Mouse (Mus musculus) ovary, adult 18-20 months (tissue): Measurements from ENCODE around the gene Slc35a5.
A peak's percentile ranks its signal among the peaks of the same experiment; 100 is the strongest.

ENCODE experiments used
- DNase-seq: peaks from one replicate; pipeline ENCODE4 v3.0.0; 2022; ENCODE audit warnings: low spot score, mixed read lengths

Gene Slc35a5

GRCm38 (mm10) chr16:45117200-45117599 is 41.3 kb downstream of the Slc35a5 start:
- no peak for DNase-seq

DNA sequence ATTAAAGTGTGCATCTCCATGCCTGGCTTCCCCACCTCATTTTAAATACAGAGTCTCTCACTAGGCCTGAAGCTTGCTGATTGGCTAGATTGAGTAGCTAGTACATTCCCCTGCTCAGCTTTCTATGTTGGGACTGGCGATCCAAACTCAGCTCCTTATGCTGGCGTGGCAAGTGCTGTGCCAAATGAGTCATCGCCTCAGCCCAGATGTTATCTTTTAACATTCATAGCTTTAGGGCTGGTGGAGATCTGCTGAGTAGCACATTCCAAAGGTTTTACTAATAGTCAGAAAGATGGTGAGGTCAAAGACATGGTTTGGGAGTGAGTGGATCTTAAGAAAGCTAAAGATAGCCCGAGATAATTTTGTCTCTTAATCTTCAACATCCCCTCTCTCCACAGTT is 48.0 kb downstream of the Slc35a5 start:
- DNase-seq, result peak; percentile 65

DNA sequence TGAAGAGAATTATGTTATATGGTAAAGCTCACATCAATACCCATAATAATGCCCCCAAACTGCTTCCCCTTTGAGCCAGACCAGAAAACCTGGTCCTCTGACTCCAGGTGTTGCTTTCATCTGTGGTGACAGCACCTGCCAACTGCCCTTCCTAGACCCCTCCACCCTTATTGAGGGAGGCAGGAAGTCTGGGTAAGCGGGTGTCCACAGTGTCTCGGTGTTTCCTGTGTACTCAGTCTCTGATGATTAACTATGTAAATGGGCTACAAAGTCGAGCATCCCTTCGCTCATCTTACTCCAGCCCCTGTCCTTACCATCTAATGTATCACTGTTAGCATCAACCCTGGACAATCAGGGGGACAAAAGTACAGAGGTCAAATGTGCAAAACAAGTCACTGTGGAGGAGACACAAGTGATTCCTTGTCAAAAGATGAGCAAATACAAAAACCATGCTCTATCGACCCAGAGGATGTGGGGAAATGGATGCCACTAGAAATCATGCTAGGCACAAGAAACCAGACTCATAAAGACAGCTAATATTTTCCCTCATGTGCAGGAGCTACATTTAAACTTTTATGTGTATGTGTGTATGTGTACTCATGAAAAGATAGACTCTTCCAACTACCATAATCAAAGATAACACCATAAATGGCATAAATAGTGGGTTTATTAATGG is 50.2 kb downstream of the Slc35a5 start:
- DNase-seq, result no peak

- no peak for DNase-seq
These were observed 53.5 kb downstream of the Slc35a5 start for GRCm38 (mm10) chr16:45104993-45105392.

DNA sequence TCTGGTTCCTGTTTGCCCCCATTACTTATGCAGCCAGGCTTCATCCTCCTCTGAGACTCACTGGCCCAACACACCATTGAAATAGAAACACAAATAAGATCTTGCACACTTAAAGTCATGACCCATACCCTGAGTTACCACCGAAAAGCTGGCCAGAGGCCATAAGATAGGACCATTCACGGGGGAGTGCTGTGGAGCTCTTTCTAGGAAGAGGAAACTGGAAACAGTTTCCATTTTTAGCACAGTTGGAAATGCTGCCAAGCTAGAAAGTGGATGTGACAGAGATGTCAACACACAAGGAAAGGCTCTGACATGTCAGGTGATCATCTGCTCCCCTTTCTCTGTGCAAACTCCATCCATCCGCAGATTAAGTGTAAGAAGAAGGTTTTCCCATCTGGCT is 57.6 kb downstream of the Slc35a5 start:
- no peak for DNase-seq

DNA sequence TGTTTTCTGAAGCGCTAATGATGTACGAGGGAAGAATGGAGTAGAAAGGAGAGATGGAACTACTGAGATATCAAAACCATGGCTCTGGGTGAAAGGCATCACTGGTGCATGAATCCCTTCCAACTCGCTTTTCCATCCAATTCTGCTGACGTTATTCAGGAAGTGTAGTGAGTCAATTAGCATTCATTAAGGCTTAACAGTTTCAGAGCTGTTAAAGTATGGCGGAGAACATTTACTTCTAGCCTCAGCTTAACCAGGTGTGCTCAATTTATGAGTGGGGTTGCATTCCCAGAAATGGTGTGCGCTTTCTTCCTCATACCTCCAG is 59.7 kb downstream of the Slc35a5 start:
- no peak for DNase-seq

GRCm38 (mm10) chr16:45098186-45098885 is 60.2 kb downstream of the Slc35a5 start:
- DNase-seq, result no peak

DNA sequence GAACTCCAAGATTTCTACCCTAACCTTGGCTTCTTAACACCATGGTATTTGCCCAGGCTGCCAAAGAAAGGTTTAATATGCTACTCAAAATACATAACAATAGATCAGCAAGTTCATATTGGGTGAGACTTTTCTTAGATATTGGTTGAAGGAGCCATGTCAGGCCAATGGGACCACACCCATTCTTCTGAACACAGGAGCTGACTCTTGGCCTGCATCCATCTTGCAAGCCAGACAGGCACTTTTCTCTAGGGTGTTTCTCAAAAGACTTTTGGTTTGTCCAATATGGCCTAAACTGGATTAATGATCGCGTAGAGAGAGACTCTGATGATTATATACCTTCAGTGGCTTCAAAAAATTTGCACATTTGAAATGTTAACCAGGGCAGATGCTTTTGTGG is 61.0 kb downstream of the Slc35a5 start:
- no peak for DNase-seq

DNA sequence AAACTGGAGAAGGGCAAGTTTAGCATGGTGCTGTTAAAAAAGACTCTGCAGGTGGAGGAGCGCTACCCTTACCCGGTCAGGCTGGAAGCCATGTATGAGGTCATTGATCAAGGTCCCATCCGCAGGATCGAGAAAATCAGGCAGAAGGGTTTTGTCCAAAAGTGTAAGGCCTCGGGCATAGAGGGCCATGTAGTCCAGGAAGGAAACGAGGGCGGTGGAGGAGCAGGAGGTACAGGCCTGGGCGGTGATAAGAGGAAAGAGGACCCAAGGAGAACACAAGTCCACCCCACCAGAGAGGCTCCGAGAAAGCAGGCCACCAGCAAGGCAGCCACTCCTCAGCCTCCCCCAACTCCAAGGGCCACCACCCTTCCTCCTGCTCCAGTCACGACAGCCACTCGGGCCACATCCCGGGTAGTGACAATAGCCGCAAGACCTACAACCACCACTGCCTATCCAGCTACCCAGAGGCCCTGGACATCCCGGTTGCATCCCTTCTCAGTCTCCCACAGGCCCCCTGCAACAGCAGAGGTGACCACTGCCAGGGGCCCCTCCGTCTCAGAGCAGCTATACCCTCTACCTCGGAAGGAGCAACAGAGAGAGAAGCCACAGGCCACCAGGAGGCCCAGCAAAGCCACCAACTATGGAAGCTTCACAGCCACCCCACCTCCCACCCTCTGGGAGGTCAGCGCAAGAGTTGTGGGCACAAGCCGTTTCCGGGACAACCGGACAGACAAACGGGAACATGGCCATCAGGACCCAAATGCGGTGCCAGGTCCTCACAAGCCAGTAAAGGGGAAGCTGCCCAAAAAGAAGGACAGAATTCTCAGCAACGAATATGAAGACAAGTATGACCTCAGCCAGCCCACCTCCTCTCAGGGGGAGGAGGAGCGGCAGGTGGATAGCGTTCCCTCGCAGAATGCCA is 62.7 kb downstream of the Slc35a5 start:
- DNase-seq, result no peak

DNA sequence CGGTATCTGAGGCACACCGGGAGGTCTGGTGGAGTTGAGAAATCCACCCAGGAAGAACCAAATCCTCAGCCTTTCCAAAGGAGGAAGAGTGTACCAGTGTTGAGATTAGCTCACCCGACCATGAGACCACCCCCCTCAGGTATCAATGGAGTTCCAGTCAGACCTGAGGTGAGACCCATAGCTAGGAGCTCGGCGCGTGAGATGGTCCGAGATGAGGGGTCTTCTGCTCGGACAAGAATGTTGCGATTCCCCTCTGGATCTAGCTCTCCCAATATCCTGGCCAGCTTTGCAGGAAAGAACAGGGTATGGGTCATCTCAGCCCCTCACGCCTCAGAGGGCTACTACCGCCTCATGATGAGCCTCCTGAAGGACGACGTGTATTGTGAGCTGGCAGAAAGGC is 63.5 kb downstream of the Slc35a5 start:
- no peak for DNase-seq

DNA sequence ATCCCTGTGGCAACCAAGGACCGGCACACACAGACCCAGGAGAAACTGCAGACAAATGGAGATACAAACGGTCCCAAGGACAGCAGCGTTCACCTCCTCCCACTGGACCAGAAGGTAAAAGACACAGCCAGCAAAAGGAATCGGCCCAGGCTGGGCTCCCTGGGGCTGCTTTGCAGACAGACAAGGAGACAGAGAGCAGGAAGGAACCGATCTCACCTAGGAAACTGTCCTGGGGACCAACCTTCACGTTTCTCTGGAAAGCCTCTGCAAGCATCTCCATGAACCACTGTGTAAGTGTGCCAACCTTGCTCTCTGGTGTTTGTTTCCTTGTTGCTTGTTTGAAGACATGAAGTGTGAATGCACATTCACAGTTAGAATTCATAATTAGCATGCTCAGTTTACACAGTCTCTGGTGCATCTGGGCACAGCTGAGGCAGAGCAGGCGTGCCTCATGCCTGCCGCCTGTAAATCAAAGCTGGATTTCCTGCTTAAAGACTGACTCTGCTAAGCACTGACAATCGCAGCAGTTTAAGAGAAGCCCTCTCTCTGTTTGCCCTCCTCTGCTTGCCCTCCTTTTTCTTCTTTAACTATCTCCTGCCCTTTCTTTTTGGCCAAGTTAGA is 64.3 kb downstream of the Slc35a5 start:
- no peak for DNase-seq

- DNase-seq, result no peak
These were observed 65.3 kb downstream of the Slc35a5 start, which contains the start of gene Ccdc80 for GRCm38 (mm10) chr16:45093137-45093731. Gene Ccdc80, plus strand, starts transcription at chr16:45093402.

GRCm38 (mm10) chr16:45090005-45090404 is 68.5 kb downstream of the Slc35a5 start:
- peak; percentile 47 for DNase-seq
